Mouse (Mus musculus) heart, adult 2 months (tissue): ENCODE results near the gene Fbxw10.

Experiments used
- CTCF ChIP-seq: fragments of 200-600 bp; IDR thresholded peaks from 2 replicates; pipeline ENCODE4 v1.8.1; 2022; ENCODE audit warnings: antibody characterized with exemption, mild to moderate bottlenecking, moderate library complexity
- EP300 ChIP-seq: fragments of 200-500 bp; IDR thresholded peaks from 2 replicates; pipeline ENCODE4 v1.6.1; 2011; ENCODE audit warnings: low read depth, low read length, control low read depth; ENCODE audit not compliant: insufficient read depth
- POLR2A ChIP-seq: fragments of 200-500 bp; IDR thresholded peaks from 2 replicates; pipeline ENCODE4 v1.6.1; 2011; ENCODE audit warnings: mild to moderate bottlenecking, low read depth, low read length, control low read depth; ENCODE audit not compliant: insufficient read depth

DNA sequence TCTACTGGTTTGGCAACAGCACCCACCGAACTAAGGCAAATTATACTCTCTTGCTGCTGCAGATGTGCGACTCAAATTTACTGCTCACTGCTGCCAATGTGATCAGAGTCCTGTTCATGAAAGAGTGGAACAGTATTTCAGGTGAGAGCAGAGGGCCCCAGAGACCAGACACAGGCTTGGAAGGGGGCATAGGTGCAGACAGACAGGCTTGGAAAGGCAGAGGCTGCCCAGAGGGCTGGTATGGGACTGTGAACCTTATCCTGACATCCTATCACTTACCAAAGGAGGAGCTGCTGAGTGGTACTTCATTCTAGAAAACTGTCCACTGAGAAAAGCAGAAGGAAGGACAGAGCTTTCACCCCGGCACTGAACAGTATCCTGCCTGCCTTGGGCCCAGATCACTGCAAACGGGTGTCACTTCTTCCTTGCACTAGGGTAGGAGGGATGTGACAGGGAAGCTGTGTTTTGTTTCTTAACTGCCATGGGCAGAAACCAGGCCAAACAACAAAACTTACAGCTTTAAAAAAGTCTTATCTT, 854 bp downstream of the Fbxw10 start:
- TF ChIP-seq CTCF: no peak
- no peak for TF ChIP-seq EP300
- TF ChIP-seq POLR2A: no peak
